Mouse (Mus musculus) heart, embryonic 13.5 days (tissue): ENCODE data around the gene Folr2. TPM values are rescaled to one million over a fixed set of nuclear protein-coding genes. Genes with fewer than 3 reads are reported as not detected.

Experiments used
- ATAC-seq: fragments of 200-750 bp; cut with Nextera tagmentation; 2 replicates; pipeline ENCODE4 v1.8.0; 2017; ENCODE audit warnings: moderate TSS enrichment; ENCODE audit not compliant: insufficient number of reproducible peaks, low FRiP score, low TSS enrichment; ENCODE audit errors: extremely low read depth
- H3K27ac ChIP-seq: fragments of 300-500 bp; sonication (generic); replicated peaks from 2 replicates; pipeline ENCODE4 v1.5.1; 2015; ENCODE audit warnings: moderate library complexity, mild to moderate bottlenecking, inconsistent platforms
- H3K27me3 ChIP-seq: fragments of 300-500 bp; sonication (generic); replicated peaks from 2 replicates; pipeline ENCODE4 v1.6.1; 2015; ENCODE audit warnings: mild to moderate bottlenecking, inconsistent platforms
- H3K36me3 ChIP-seq: fragments of 300-500 bp; sonication (generic); 2 replicates; pipeline ENCODE4 v1.6.1; 2015; ENCODE audit warnings: mild to moderate bottlenecking, inconsistent platforms
- H3K4me1 ChIP-seq: fragments of 300-500 bp; sonication (generic); 2 replicates; pipeline ENCODE4 v1.6.1; 2015; ENCODE audit warnings: inconsistent platforms
- H3K4me2 ChIP-seq: fragments of 300-500 bp; sonication (generic); 2 replicates; pipeline ENCODE4 v1.6.1; 2015; ENCODE audit warnings: inconsistent platforms, mild to moderate bottlenecking, moderate library complexity
- H3K4me3 ChIP-seq: fragments of 300-500 bp; sonication (generic); 2 replicates; pipeline ENCODE4 v1.5.1; 2015; ENCODE audit warnings: moderate library complexity, mild to moderate bottlenecking, inconsistent platforms
- H3K9ac ChIP-seq: fragments of 300-500 bp; sonication (generic); 2 replicates; pipeline ENCODE4 v1.6.1; 2015; ENCODE audit warnings: inconsistent platforms, mild to moderate bottlenecking, moderate library complexity
- H3K9me3 ChIP-seq: fragments of 300-500 bp; sonication (generic); 2 replicates; pipeline ENCODE4 v1.6.1; 2016; ENCODE audit warnings: inconsistent platforms
- WGBS: fragments of 180-500 bp; shearing (Covaris S2); methylation state at CpG from one replicate; pipeline ENCODE4 v1.1.7; 2015; ENCODE audit warnings: mixed read lengths; 5-methylcytosine and 5-hydroxymethylcytosine counted together
- microRNA-seq: library from miRNA; unstranded; fragments of <30 nt; microRNA quantifications from one replicate; pipeline ENCODE4, GENCODE M21; 2016
- polyA plus RNA-seq: library from polyadenylated mRNA; unstranded; fragments of >200 nt; fragmentation: Nextera tagmentation; extraction: Ambion mirVana; gene quantifications from 2 replicates; pipeline ENCODE4 v1.2.1, GENCODE M21; 2015

Folr2 gene
- polyA plus RNA-seq, 1 experiment from 2014 or later, result 1.8 TPM

- Histone ChIP-seq H3K4me2 (peak overlapping the region; percentile 96), H3K27me3 (peaks cover 52% of the 10 kb centered on the region), H3K9me3 (no peaks in the 10 kb centered on the region), H3K4me3 (peak overlapping the region; percentile 63), H3K27ac (peak overlapping the region; percentile 78), H3K4me1 (peaks cover 48% of the 10 kb centered on the region), H3K36me3 (peaks cover 42% of the 10 kb centered on the region), H3K9ac (peak overlapping the region; percentile 89)
- peak; percentile 75; the same call in 1 of the 2 replicates for ATAC-seq
- WGBS, result under 1% methylated on average over 71 of the region's 71 CpGs
These were observed 35.2 kb downstream of the Folr2 start for GRCm38 (mm10) chr7:101821571-101822501.

DNA sequence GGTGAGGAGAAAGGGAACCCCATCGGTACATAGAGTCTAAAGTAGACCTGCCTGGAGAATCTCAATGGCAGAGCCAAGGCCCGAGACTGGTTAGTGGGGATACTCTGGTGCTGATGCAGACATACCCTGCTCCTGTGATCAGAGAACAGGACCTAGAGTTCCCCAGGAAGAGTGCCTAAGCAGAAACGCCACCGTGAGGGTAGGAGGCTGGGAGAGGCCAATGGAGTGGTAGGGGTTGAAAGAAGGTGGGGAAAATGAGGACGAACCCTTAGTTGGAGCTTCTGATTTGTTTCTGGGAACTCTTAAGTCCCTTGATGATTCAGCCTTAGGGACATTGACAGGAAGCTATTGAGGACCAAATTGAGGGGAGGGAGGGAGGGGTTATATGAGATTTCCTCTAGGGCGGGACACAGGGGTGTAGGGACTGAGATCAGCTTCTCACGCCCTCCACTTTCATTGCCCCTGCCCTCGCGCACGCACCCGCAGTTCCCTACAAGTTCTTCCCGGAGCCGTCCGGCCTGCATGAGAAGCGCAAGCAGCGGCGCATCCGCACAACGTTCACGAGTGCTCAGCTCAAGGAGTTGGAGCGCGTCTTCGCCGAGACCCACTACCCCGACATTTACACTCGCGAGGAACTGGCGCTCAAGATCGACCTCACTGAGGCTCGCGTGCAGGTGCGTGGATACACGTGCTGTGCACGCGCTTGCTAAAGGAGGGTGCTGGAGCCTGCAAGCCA lies 36.5 kb downstream of the Folr2 start:
- peaks cover 48% of the 10 kb centered on the region for H3K4me1 ChIP-seq
- H3K36me3 ChIP-seq, result peaks cover 28% of the 10 kb centered on the region
- peak overlapping the region; percentile 63 for H3K4me3 ChIP-seq
- peaks cover 62% of the 10 kb centered on the region for H3K27me3 ChIP-seq
- WGBS, result 3% methylated on average over 35 of the region's 35 CpGs
- no peak for ATAC-seq
- H3K27ac ChIP-seq, result no peak overlapping the region
- H3K9me3 ChIP-seq, result no peaks in the 10 kb centered on the region
- peak overlapping the region; percentile 96 for H3K4me2 ChIP-seq
- peak overlapping the region; percentile 70 for H3K9ac ChIP-seq

DNA sequence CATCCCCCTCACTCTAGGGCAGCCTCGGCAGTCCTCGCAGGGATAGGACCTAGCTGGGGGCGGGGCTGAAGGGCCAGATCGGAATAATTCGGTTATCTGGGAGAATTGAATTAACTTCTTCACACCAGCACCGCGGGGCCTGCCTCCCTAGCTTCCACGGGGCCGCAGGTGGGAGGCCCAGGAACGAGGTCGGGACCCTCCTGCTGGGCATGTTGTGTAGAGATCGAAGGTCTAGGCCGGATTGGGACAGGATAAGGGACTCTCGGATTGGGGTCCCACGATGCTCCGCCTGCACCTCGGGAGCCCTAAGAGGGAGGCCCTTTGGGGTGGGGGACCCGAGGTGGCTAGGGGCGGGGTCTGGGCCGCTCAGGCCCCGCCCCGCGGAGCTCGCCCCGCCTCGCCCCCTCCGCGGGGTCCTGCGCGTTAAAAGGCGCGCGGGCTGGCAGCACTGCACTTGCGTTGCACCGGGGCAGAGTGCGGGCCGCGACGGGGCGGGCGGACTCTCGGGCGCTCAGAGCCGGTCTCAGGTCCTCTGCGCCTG lies 39.1 kb downstream of the Folr2 start, which contains the start of gene Phox2a:
Gene Phox2a, plus strand, starts transcription at position 453 of the 541 bp plus-strand sequence.
- Histone ChIP-seq H3K4me3 (peak within 1 kb of the TSS; percentile 47), H3K36me3 (peaks cover 3% of the 10 kb centered on the region; the same call in 1 of the 2 replicates), H3K4me2 (peak within 1 kb of the TSS; percentile 68), H3K4me1 (peaks cover 39% of the 10 kb centered on the region), H3K9ac (peak within 1 kb of the TSS; percentile 68), H3K27me3 (peaks cover 64% of the 10 kb centered on the region), H3K27ac (no peak within 1 kb of the TSS), H3K9me3 (0 out of 2 replicates have a peak, but pooled peaks cover 3% of the 10 kb centered on the region)
- ATAC-seq, result no peak
- WGBS, result 1% methylated on average over 43 of the region's 45 CpGs

Small RNA genes lying within 50 kb of the gene (microRNA-seq; reads per million reads assigned to microRNA genes)
- not detected for gene Gm22655

Other genes starting within 250 kb of the Folr2 start
- 47.0 and 52.3 TPM in 2 replicates for gene Clpb, start 193.6 kb downstream of the Folr2 start, polyA plus RNA-seq
- 0.11 and 0.32 TPM in 2 replicates for gene Phox2a, start 38.9 kb downstream of the Folr2 start, polyA plus RNA-seq
- 44.9 and 56.3 TPM in 2 replicates for gene Inppl1, start 19.0 kb downstream of the Folr2 start, polyA plus RNA-seq
- gene Anapc15, start 6.5 kb upstream of the Folr2 start, polyA plus RNA-seq, result 61.7 and 64.4 TPM in 2 replicates
- gene Folr1, start 13.6 kb upstream of the Folr2 start, polyA plus RNA-seq, result 4.7 and 6.4 TPM in 2 replicates
- gene Lamtor1, start 48.7 kb upstream of the Folr2 start, polyA plus RNA-seq, result 140 and 155 TPM in 2 replicates
- 0.10 and 0.27 TPM in 2 replicates for gene Tomt, start 49.2 kb upstream of the Folr2 start, polyA plus RNA-seq
- gene Lrrc51, start 76.7 kb upstream of the Folr2 start, polyA plus RNA-seq, result 4.1 and 5.1 TPM in 2 replicates
- gene Numa1, start 76.9 kb upstream of the Folr2 start, polyA plus RNA-seq, result 39.7 and 41.7 TPM in 2 replicates
- 1.5 and 1.9 TPM in 2 replicates for gene Il18bp, start 161.5 kb upstream of the Folr2 start, polyA plus RNA-seq
- gene Rnf121, start 208.3 kb upstream of the Folr2 start, polyA plus RNA-seq, result 17.0 and 17.2 TPM in 2 replicates
- gene Xndc1, start 208.3 kb upstream of the Folr2 start, polyA plus RNA-seq, result 19.3 and 25.2 TPM in 2 replicates
- 0.91 and 1.0 TPM in 2 replicates for gene Xntrpc, start 208.5 kb upstream of the Folr2 start, polyA plus RNA-seq
- not detected in 2 replicates for gene Trpc2, start 225.9 kb upstream of the Folr2 start, polyA plus RNA-seq
- 3.5 and 4.7 TPM in 2 replicates for gene Art1, start 244.5 kb upstream of the Folr2 start, polyA plus RNA-seq